Mouse (Mus musculus) heart, embryonic 14.5 days (tissue): Measurements from ENCODE around the gene 1700017D01Rik. TPM values are rescaled to one million over a fixed set of nuclear protein-coding genes. Genes with fewer than 3 reads are reported as not detected.
"Not testable (repeated sequence)": the region's sequence is repeated elsewhere in the genome, so short reads cannot be mapped to it uniquely, and the experiment has no call there.

Experiments
- ATAC-seq: fragments of 200-750 bp; cut with Nextera tagmentation; 2 replicates; pipeline ENCODE4 v1.8.0; 2017; ENCODE audit warnings: low read depth, moderate TSS enrichment; ENCODE audit not compliant: insufficient number of reproducible peaks, insufficient read depth, low FRiP score
- H3K27ac ChIP-seq, 2 experiments: fragments of 200-500 bp in 1 of 2; fragments of 300-500 bp in 1 of 2; sonication (generic) in 1 of 2; replicated peaks in 1 of 2; 2 replicates each; pipeline ENCODE4 v1.5.1; 2012 to 2014; ENCODE audit warnings: low read depth in 2 of 2, low read length in 2 of 2, control low read depth in 1 of 2, mild to moderate bottlenecking in 1 of 2, mixed read lengths in 1 of 2; ENCODE audit not compliant: control insufficient read depth in 1 of 2, insufficient read depth in 1 of 2
- H3K27me3 ChIP-seq: fragments of 300-500 bp; sonication (generic); 2 replicates; pipeline ENCODE4 v1.6.1; 2014; ENCODE audit warnings: mild to moderate bottlenecking, low read length, control low read depth; ENCODE audit not compliant: control insufficient read depth, insufficient read depth
- H3K36me3 ChIP-seq: fragments of 300-500 bp; sonication (generic); 2 replicates; pipeline ENCODE4 v1.6.1; 2014; ENCODE audit warnings: mild to moderate bottlenecking, control low read depth, low read length, mixed read lengths; ENCODE audit not compliant: control insufficient read depth, insufficient read depth
- H3K4me1 ChIP-seq, 2 experiments: fragments of 200-500 bp in 1 of 2; fragments of 300-500 bp in 1 of 2; sonication (generic) in 1 of 2; 2 replicates each; pipeline ENCODE4 v1.6.1; 2012 to 2014; ENCODE audit warnings: low read length in 2 of 2, control low read depth in 1 of 2, mixed read lengths in 1 of 2; ENCODE audit not compliant: control insufficient read depth in 2 of 2, insufficient read depth in 2 of 2
- H3K4me2 ChIP-seq: fragments of 300-500 bp; sonication (generic); 2 replicates; pipeline ENCODE4 v1.6.1; 2014; ENCODE audit warnings: mild to moderate bottlenecking, low read length
- H3K4me3 ChIP-seq, 2 experiments: fragments of 200-500 bp in 1 of 2; fragments of 300-500 bp in 1 of 2; sonication (generic) in 1 of 2; 2 replicates each; pipeline ENCODE4 v1.5.1; 2012 to 2014; ENCODE audit warnings: low read length in 2 of 2, mild to moderate bottlenecking in 2 of 2, control low read depth in 1 of 2, low read depth in 1 of 2, moderate library complexity in 1 of 2; ENCODE audit not compliant: control insufficient read depth in 1 of 2, insufficient read depth in 1 of 2
- H3K9ac ChIP-seq: fragments of 300-500 bp; sonication (generic); 2 replicates; pipeline ENCODE4 v1.6.1; 2014; ENCODE audit warnings: mild to moderate bottlenecking, low read length
- H3K9me3 ChIP-seq: fragments of 300-500 bp; sonication (generic); 2 replicates; pipeline ENCODE4 v1.6.1; 2016; ENCODE audit warnings: low read length, control low read depth; ENCODE audit not compliant: control insufficient read depth
- WGBS: fragments of 180-500 bp; shearing (Covaris S2); extraction: QIAGEN DNeasy Blood & Tissue Kit; methylation state at CpG from one replicate; pipeline ENCODE4 v1.1.7; 2014; 5-methylcytosine and 5-hydroxymethylcytosine counted together
- polyA plus RNA-seq: library from polyadenylated mRNA; unstranded; fragments of >200 nt; fragmentation: Nextera tagmentation; extraction: Ambion mirVana; gene quantifications from 2 replicates; pipeline ENCODE4 v1.2.1, GENCODE M21; 2014

The 1700017D01Rik gene
- polyA plus RNA-seq, result not detected in 2 replicates

DNA sequence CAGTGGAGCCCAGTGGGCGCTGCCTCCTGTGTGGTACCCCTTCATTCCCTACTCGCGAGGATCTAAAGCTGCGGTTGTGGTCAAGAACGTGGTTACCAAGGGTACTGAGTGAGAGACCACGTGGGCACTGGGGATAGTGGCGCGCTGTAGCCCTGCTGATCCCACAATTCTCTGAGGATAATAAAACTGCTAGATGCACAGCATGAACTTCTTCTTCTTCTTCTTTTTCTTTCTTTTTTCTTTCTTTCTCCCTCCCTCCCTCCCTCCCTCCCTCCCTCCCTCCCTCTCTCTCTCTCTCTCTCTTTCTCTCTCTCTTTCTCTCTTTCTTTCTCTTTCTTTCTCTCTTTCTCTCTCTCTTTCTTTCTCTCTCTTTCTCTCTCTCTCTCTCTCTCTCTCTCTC, at the start of gene 1700017D01Rik:
Gene 1700017D01Rik, minus strand, starts transcription at position 101 of the 400 bp plus-strand sequence.
- H3K27me3 ChIP-seq, H3K4me3 ChIP-seq: not testable (repeated sequence)
- 87% methylated on average over 8 of the region's 8 CpGs for WGBS

DNA sequence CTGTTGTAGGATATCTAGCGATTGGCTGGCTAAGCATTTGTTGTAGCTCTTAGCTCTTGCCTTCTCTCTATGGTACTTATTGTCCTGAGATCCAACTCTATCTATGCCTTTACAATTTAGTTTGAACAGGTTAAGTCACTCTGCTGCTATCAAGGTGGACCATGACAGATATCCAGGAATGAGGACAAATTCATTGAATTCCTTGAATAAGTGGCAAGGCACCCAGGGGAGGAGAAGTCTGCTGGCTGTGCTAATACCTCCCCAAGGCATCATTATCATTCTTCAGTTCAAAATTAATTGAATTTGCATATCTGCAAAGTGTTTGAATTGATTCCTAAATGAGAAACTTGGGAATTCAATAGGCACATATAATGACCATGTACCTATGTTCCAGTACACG, 46.8 kb upstream of the 1700017D01Rik start:
- 66% methylated on average over 2 of the region's 2 CpGs for WGBS
- ATAC-seq, result no peak
- no peak overlapping the region for H3K27ac ChIP-seq
- no peak overlapping the region for H3K4me3 ChIP-seq
- H3K4me1 ChIP-seq, result no peaks in the 10 kb centered on the region
- no peaks in the 10 kb centered on the region for H3K9me3 ChIP-seq
- no peak overlapping the region for H3K4me2 ChIP-seq
- no peaks in the 10 kb centered on the region for H3K27me3 ChIP-seq
- H3K36me3 ChIP-seq, result no peaks in the 10 kb centered on the region
- H3K9ac ChIP-seq, result no peak overlapping the region

More for the DNA sequence above, at the start of gene 1700017D01Rik:
- H3K36me3 ChIP-seq, H3K4me1 ChIP-seq, H3K9ac ChIP-seq, H3K4me2 ChIP-seq, H3K9me3 ChIP-seq, H3K27ac ChIP-seq, ATAC-seq: not testable (repeated sequence)

DNA sequence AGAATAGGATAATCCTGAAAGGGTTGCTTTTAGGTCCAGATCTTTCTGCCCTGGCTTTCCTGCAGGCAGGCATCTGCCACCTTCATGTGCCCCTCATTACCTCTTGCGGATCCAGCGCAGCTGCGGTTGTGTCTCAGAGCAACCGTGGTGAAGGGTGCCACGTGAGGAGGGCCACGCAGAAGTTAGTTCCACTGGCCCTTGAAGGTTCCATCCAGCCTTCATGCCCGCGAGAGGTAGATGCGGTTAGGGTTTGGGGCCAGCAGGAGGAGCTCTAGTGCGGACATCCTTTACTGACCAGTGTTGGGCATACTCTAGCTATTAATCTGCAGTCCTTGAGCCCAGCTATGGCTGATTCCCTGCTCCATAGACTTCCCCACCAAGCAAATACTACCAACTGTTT, 34.5 kb upstream of the 1700017D01Rik start, which contains the start of gene 1700025F22Rik:
Gene 1700025F22Rik, minus strand, starts transcription at position 149 of the 400 bp plus-strand sequence.
- Histone ChIP-seq H3K4me2 (no peak within 1 kb of the TSS), H3K4me1 (no peaks in the 10 kb centered on the region), H3K4me3 (no peak within 1 kb of the TSS), H3K36me3 (no peaks in the 10 kb centered on the region), H3K9me3 (no peaks in the 10 kb centered on the region), H3K27me3 (no peaks in the 10 kb centered on the region), H3K9ac (no peak within 1 kb of the TSS), H3K27ac (no peak within 1 kb of the TSS)
- ATAC-seq, result no peak
- 28% methylated on average over 10 of the region's 10 CpGs for WGBS

DNA sequence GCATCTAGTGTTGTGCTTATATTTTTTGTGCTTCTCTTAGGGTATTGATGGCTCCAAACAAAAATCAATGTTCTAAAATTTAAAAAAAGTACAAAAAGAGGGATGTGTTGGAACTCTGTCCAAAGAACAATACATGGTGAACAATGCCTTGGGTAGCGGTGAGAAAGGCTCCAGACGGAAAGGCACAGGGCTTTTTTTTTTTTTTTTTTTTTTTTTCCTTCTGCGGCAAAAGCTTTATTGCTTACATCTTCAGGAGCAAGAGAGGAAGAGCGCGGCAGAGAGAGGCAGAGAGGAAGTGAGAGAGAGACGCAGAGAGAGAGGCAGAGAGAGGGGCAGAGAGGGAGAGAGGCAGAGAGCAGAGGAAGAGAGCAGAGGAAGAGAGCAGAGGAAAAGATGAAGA, 27.2 kb upstream of the 1700017D01Rik start:
- not testable (repeated sequence) for H3K36me3 ChIP-seq, ATAC-seq, H3K27ac ChIP-seq, H3K27me3 ChIP-seq, H3K4me2 ChIP-seq, H3K9ac ChIP-seq, H3K4me3 ChIP-seq, H3K9me3 ChIP-seq, H3K4me1 ChIP-seq
- 76% methylated on average over 6 of the region's 6 CpGs for WGBS

DNA sequence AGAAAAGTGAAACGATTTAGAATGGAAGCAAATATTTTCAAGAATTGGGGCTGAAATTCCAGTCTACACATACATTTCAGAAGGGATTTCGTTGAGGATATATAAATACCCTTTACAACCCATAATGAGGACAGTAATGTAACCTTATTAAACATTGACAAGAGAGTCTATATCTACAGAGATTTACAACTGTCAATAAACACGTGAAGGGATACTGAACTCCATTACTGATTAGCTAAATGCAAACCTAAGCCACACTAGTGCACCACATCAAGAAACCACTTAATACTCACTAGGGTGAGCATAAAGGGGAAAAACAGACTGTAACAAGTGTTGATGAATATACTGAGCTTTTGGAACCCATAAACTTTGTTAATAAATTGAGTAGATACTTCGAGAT, 4.7 kb upstream of the 1700017D01Rik start:
- no peaks in the 10 kb centered on the region for H3K9me3 ChIP-seq
- no peak overlapping the region for H3K9ac ChIP-seq
- H3K4me2 ChIP-seq, result no peak overlapping the region
- no peaks in the 10 kb centered on the region for H3K36me3 ChIP-seq
- ATAC-seq, result no peak
- no peaks in the 10 kb centered on the region for H3K4me1 ChIP-seq
- H3K4me3 ChIP-seq, result no peak overlapping the region
- no peak overlapping the region for H3K27ac ChIP-seq
- WGBS, result 57% methylated on average over 4 of the region's 4 CpGs
- H3K27me3 ChIP-seq, result no peaks in the 10 kb centered on the region

DNA sequence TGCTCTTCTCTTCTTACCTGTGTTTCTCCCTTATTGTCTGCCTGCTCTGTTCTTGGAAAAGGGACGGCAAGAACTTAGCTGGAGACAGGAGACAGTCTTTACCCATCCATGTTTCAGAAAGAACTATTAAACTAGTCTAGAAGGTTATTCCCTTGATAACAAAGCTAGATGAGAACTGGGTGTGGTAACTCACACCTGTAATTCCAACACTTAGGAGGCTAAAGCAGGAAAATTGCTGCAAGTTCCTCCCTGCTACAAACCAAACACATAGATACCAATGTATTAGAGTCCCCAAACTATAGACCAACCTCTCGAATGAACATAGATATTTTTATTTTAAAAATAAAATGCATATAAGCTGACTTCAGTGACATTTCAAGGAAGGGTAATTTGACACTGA, 4.2 kb upstream of the 1700017D01Rik start:
- Histone ChIP-seq H3K4me3 (no peak overlapping the region), H3K27ac (no peak overlapping the region), H3K9ac (no peak overlapping the region), H3K9me3 (no peaks in the 10 kb centered on the region), H3K27me3 (no peaks in the 10 kb centered on the region), H3K4me1 (no peaks in the 10 kb centered on the region), H3K36me3 (no peaks in the 10 kb centered on the region), H3K4me2 (no peak overlapping the region)
- no peak for ATAC-seq
- 73% methylated on average over 2 of the region's 2 CpGs for WGBS

DNA sequence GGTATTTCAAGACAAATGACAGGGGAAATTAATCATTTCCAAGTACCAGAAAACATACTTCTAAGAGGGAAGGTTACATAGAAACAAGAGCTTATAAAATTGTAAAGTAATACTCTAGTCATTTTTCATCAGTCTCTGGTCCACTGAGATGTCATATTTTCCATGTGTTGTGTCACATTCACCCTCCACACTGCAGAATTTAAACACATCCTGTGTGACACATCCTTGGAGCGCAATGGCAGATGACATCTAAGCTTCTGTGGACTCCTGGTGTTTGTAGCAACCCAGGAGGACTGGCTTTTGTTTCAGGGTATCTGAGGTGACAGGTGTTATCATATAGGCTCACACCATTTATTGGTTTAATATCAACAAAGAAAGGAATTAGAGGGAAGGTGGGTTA, 974 bp downstream of the 1700017D01Rik start:
- Histone ChIP-seq H3K36me3 (no peaks in the 10 kb centered on the region), H3K9ac (no peak overlapping the region), H3K4me2 (no peak overlapping the region), H3K4me1 (no peaks in the 10 kb centered on the region), H3K9me3 (no peaks in the 10 kb centered on the region), H3K27ac (no peak overlapping the region), H3K27me3 (no peaks in the 10 kb centered on the region), H3K4me3 (no peak overlapping the region)
- ATAC-seq, result no peak
- 76% methylated on average over 1 of the region's 1 CpGs for WGBS

DNA sequence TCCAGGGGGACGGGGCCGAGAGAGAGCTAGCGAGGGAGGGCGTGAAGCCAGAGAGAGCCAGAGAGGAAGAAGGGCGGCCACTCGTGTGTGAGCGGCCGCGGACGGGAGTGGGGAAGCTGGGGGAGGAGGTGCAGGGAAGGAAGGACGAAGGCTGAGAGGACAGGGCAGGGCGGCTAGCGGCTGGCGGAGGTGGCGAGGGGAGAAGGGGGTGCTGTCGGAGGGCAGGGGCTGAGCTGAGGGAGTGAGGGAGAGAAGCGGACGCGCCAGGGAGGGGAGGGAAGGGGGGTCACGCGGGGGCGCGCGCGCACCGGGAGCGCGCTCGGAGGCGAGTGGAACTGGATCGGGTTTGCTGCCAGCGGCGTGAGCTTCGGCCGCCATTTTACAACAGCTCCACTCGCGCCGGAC, 9.7 kb downstream of the 1700017D01Rik start:
- H3K9ac ChIP-seq, result peak overlapping the region; percentile 61; the same call in 1 of the 2 replicates
- 2% methylated on average over 11 of the region's 38 CpGs for WGBS
- ATAC-seq, result peak; percentile 97
- not testable (repeated sequence) for H3K9me3 ChIP-seq, H3K27ac ChIP-seq, H3K36me3 ChIP-seq, H3K27me3 ChIP-seq, H3K4me1 ChIP-seq
- H3K4me2 ChIP-seq, result peak overlapping the region; percentile 59
- H3K4me3 ChIP-seq, result peak overlapping the region; percentile 40 to 58
